Mouse (Mus musculus) megakaryocyte, adult 5-6 weeks (primary cell): ENCODE measurements around the gene Wdr46. TPM values are rescaled to one million over a fixed set of nuclear protein-coding genes. Genes with fewer than 3 reads are reported as not detected.
A peak's percentile ranks its signal among the peaks of the same experiment; 100 is the strongest.
"Not testable (repeated sequence)": the region's sequence is repeated elsewhere in the genome, so short reads cannot be mapped to it uniquely, and the experiment has no call there.

ENCODE experiments used
- ATAC-seq: 2 replicates; pipeline ENCODE4 v1.8.0; 2016; ENCODE audit warnings: mild to moderate bottlenecking, inconsistent platforms; ENCODE audit not compliant: poor library complexity, severe bottlenecking
- total RNA-seq, 2 experiments: library from RNA; stranded (forward) in 1 of 2; stranded (reverse) in 1 of 2; fragments of 153-499, 151-499 nt in 1 of 2; fragments of 221-1000, 200-1000 nt in 1 of 2; gene quantifications; 2 replicates each; pipeline versions ENCODE4 v1.2.3 to v1.2.4; 2015 to 2017

The Wdr46 gene
- total RNA-seq, 2 experiments from 2014 or later = 12.4 to 23.7 TPM

DNA sequence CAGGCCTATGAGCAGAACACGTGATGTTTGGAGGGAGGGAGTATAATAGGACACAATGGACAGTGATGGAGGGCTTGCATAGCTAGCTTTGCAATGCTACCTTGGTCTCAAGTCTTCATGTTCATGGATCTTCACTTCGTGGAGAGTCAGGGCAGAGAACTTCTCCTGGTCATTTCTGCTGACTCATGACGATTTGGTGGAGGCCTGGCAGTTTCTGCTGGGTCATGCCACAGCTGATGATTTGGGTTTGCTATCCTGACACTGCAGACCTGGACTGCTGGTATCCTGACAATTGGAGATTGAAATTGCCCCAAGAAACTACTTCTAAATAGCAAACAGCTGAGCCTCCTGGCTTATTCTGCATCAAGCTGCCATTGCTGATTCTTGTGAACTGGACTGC, 33.1 kb downstream of the Wdr46 start:
- no peak for ATAC-seq

DNA sequence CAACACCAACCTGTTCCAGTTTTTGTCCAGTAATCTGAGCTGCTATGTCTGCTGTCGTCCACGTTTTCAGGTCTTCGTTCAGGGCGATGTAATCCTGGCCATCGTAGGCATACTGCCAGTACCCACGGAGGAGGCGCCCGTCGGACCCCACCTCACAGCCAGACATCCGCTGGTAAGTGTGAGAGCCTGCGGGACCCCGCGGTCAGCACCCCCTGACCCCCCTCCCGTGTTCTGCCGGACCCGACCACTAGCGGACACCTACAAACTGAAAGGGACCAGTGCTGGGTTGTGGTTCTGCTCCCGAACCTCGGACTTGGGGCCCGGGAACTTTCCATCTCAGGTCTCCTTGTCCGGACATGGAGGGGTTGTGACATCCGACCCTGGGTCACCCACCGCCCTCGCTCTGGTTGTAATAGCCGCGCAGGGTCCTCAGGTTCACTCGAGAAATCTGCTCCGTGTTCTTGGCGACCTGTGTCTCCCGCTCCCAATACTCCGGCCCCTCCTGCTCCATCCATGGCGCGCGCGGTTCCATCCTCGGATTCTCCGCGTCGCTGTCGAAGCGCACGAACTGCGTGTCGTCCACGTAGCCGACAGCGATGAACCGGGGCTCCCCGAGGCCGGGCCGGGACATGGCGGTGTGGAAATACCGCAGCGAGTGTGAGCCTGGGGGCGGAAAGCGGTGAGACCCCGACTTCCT, 37.5 kb downstream of the Wdr46 start:
- no peak for ATAC-seq

DNA sequence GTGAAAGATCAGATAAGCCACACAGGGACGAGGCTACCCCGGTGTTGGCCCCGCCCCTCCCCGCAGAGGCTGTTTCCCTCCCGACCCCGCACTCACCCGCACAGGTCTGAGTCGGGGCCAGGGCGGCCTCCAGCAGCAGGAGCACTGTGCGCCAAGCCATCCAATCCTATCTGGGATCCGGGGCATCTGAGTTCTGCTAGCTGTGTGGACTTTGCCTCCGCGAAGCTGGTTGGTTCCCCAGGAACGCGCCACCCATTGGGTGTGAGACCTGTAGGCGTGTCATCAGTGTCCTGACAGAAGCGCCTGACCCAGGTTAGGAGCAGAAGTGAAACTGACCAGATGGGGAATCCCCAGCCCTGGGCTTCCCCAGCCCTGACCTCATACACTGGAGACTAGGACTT, 38.2 kb downstream of the Wdr46 start:
- peak; percentile 93 for ATAC-seq

DNA sequence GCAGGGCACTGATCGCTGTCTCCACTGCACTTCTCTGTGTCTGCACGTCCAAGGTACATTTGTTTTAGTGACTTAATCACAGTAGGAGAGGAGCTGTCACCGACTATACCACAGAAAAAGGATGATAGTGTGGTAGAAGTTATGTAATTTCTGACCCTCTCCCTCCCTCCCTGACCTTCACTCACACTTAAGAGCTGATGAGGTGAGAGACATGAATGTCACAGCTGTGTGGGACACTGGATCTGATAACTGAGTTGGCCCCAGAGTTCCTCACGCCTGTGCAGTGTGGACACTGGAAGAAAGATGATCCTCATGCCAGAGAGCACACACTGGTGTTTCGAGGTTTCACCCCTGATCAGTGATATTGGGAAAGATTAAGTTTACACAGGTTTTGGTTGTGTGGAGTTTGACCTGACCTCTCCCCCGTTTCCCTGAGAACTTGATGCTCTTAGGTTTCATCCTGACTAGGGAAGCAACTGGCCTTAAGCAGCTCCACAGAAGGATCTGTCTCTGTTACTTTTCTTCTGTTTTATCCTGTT, 39.1 kb downstream of the Wdr46 start:
- ATAC-seq = no peak

DNA sequence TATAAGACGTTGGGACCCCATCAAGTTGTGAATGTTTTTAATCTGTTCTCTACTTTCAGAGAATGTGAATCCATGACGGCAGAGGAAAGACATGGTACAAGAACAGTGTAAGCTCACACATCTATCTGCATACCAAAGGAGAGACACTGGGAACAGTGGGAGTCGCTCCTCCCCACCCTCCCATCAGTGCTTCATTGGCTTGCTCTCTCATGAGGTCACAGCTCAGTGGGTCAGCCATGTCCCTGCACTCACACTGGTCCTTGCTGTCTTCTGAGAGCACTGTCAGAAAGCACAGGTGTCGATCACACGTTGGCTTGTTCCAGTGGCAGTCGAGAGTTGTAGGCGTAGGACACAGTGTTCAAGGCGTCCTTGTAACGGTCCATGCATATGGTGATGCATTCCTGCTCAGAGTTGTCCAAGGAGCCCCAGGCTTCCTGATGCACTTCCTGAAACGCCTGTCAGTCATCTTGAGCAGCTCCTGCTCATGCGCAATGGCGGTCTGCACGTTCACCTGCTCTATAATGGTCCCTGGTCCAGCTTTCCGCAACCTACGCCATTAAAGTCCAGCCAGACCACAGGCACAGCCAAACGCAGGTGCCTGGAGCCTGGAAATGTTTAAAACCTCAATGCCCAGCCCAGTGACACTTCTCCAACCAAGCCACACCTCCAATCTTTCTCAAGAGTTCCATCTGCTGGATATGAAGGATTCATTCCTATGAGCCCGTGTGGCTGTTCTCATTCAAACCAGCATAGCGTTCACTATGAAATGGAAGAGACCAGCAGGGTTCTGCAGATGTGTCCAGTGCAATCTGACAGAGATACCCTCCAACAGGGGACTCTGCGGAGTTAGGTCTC, 39.9 kb downstream of the Wdr46 start:
- ATAC-seq = no peak

DNA sequence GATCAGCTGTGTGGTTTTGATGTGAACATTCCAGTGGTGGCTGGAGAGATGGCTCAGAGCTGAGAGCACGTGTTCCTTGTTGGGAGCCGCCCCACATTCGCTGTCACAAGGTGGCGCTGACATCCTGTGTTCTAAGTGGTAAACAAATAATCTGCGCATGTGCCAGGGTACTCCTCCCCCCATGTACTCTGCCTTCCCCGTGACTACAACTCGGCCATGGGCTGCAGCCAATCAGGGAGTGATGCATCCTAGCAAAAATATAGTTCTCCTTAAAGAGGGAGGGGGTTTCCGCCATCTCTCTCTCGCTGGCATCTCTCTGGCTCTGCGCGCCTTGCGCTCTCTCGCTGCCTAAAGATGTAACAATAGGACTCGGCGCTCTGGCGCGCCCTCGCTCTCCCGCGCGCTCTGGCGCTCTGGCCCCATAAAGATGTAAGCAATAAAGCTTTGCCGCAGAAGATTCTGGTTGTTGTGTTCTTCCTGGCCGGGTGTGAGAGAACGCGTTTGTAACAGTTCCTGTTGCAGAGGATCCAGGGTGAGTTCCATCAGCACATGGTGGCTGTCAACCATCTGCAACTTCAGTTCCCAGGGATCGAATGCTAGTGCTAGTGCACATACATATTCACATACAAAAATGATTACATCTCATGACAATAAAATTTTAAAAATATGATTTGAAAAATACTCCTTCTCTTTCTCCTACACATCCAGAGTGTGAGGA, 40.9 kb downstream of the Wdr46 start:
- ATAC-seq = peak; percentile 65

DNA sequence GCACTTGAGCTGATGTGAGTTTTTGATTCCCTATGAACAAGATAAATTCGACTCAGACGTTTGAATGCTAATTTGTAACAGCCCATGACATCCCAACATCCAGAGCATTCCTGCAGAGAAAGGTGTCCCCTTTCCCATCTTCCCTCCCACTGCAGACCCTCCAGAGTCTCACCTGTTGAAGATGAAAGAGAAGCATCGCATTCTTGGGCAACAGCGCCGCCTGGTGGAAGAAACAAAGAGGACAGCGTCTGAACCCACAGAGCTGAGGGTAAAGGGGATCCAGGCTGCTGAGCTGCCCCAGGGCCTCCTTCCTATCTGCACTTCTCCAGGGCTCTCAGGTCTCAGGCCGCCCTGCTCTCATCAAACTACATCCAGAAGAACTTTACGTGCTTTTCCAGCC, 41.7 kb downstream of the Wdr46 start:
- ATAC-seq = not testable (repeated sequence)

DNA sequence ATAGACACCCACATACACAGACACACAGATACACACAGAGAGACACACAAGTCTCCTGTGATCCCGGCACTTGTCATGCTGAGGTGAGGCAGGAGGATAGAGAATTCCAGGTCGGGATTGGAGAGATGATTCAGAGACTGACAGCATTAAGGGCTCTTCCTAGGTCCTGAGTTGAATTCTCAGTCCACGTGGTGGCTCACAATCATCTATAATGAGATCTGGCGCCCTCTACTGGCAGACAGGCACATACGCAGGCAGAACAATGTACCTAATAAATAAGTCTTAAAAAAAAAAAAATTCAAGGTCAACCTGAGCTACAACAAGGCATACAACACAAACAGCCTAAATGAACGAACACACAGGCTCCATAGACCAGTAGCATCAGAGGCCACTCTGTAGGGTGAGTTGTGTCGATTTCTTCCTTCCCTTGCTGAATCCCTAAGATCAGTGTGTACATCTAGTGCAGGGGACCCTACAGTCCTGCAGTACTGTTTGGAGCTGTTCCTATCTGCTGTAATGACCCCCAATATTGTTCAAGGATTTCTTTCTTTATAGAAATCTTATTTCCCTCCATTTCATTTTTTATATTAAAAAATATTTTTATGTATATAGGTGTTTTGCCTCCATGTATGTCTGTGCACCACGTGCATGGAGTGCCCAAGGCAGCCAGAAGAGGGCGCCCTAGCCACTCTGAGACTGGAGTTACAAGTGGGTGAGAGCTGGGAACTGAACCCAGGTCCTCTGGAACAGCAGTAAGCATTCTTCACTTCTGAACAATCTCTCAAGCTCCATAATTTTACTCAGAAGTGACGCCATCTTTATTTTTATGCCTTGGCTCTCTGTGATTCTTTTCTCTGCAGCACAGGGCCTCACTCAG, 51.6 kb downstream of the Wdr46 start:
- ATAC-seq = peak; percentile 79

DNA sequence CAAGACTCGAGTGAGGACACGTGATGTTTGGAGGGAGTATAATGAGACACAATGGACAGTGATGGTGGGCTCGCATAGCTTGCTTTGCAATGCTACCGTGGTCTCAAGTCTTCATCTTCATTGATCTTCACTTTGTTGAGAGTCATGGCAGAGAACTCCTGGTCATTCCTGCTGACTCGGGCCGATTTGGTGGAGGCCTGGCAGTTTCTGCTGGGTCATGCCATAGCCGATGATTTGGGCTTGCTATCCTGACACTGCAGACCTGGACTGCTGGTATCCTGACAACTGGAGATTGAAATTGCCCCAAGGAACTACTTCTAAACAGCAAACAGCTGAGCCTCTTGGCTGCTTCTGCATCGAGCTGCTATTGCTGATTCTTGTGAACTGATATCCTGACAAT, 54.5 kb downstream of the Wdr46 start:
- no peak for ATAC-seq

DNA sequence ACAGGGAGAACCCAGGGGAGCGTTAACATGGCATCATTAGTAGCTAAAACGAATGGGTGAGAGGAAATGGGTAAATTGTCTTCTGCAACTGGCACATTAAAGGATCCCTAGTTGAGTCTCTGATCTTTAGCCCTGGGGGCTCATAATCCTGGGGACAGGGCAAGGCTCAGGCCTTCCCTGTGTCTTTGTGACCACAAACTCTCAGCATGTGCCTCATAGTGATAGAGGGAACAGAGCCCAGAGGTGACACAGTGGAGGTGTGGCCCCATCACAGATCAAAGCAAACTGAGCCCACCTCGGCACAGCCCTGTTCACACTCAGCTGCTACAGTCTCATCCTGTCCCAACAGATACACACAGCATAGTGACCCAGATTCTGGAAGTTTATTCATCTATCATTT, 55.2 kb downstream of the Wdr46 start:
- no peak for ATAC-seq

DNA sequence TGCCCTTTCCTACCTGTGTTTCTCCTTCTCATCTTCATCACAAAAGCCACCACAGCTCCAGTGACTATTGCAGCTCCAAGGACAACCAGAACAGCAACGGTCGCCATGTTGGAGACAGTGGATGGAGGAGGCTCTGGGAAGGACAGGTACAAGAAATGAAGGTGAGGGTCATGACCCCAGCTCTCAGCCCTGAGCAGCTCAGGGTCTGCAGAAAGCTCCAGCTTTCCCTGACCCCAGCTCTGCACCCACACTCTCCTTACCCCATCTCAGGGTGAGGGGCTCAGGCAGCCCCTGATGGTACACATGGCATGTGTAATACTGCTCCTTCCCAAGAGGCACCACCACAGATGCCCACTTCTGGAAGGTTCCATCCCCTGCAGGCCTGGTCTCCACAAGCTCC, 56.6 kb downstream of the Wdr46 start:
- ATAC-seq = not testable (repeated sequence)

DNA sequence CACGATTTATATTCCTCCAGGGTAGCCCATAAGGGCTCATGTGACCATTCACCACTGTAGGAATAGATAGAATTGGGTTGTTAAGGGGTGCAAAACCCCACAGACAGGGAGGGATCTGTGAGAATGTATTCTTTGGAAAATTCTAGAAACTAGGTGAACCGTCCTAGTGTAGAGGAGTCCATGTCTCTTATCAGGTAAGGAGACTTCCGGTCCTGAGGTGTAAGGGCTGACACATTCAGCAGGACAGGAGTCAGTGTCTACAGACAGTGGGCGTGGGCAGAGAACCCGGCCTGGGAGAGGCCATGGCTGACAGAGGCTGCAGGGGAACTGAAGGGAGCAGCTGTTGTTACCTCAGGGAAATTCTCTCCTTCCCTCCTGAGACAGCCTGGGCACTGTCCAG, 58.2 kb downstream of the Wdr46 start:
- ATAC-seq = not testable (repeated sequence)

Other genes with a start within 250 kb of the Wdr46 start
Only the 30 nearest of the 31 such genes appear.
- 51.4 and 64.2 TPM in 2 replicates for gene March2, start 222.0 kb upstream of the Wdr46 start, total RNA-seq (2015)
- 42.7 and 46.6 TPM in 2 replicates for gene March2, start 222.0 kb upstream of the Wdr46 start, total RNA-seq (2017)
- 94.0 and 104 TPM in 2 replicates for gene Rab11b, start 180.1 kb upstream of the Wdr46 start, total RNA-seq (2015)
- 26.7 and 41.1 TPM in 2 replicates for gene Rab11b, start 180.1 kb upstream of the Wdr46 start, total RNA-seq (2017)
- gene Angptl4, start 158.8 kb upstream of the Wdr46 start, total RNA-seq (2015) = 0.59 and 0.80 TPM in 2 replicates
- gene Angptl4, start 158.8 kb upstream of the Wdr46 start, total RNA-seq (2017) = 0.33 and 0.73 TPM in 2 replicates
- 12.3 and 16.2 TPM in 2 replicates for gene Kank3, start 130.1 kb upstream of the Wdr46 start, total RNA-seq (2015)
- 13.5 and 14.8 TPM in 2 replicates for gene Kank3, start 130.1 kb upstream of the Wdr46 start, total RNA-seq (2017)
- gene Rps28, start 116.1 kb upstream of the Wdr46 start, total RNA-seq (2015) = 875 and 928 TPM in 2 replicates
- gene Rps28, start 116.1 kb upstream of the Wdr46 start, total RNA-seq (2017) = 2,242 and 2,459 TPM in 2 replicates
- 150 and 160 TPM in 2 replicates for gene Ndufa7, start 116.1 kb upstream of the Wdr46 start, total RNA-seq (2015)
- 110 and 139 TPM in 2 replicates for gene Ndufa7, start 116.1 kb upstream of the Wdr46 start, total RNA-seq (2017)
- 2.5 and 4.0 TPM in 2 replicates for gene Cd320, start 97.6 kb upstream of the Wdr46 start, total RNA-seq (2015)
- 0.85 and 1.5 TPM in 2 replicates for gene Cd320, start 97.6 kb upstream of the Wdr46 start, total RNA-seq (2017)
- gene Gm7029, start 66.8 kb upstream of the Wdr46 start, total RNA-seq (2015) = not detected in 2 replicates
- gene Gm7029, start 66.8 kb upstream of the Wdr46 start, total RNA-seq (2017) = not detected in 2 replicates
- 9.0 and 12.9 TPM in 2 replicates for gene Kifc1, start 50.0 kb upstream of the Wdr46 start, total RNA-seq (2015)
- gene Kifc1, start 50.0 kb upstream of the Wdr46 start, total RNA-seq (2017) = 40.1 and 41.3 TPM in 2 replicates
- 4.9 and 9.8 TPM in 2 replicates for gene Platr17, start 35.5 kb upstream of the Wdr46 start, total RNA-seq (2015)
- gene Platr17, start 35.5 kb upstream of the Wdr46 start, total RNA-seq (2017) = 2.6 and 5.9 TPM in 2 replicates
- gene Daxx, start 31.2 kb upstream of the Wdr46 start, total RNA-seq (2015) = 42.1 and 49.7 TPM in 2 replicates
- gene Daxx, start 31.2 kb upstream of the Wdr46 start, total RNA-seq (2017) = 39.3 and 63.3 TPM in 2 replicates
- gene Tapbp, start 24.8 kb upstream of the Wdr46 start, total RNA-seq (2015) = 99.7 and 105 TPM in 2 replicates
- 88.9 and 93.3 TPM in 2 replicates for gene Tapbp, start 24.8 kb upstream of the Wdr46 start, total RNA-seq (2017)
- 13.7 and 14.0 TPM in 2 replicates for gene Zbtb22, start 24.8 kb upstream of the Wdr46 start, total RNA-seq (2015)
- 22.0 and 25.8 TPM in 2 replicates for gene Zbtb22, start 24.8 kb upstream of the Wdr46 start, total RNA-seq (2017)
- 33.6 and 38.2 TPM in 2 replicates for gene Rgl2, start 11.1 kb upstream of the Wdr46 start, total RNA-seq (2015)
- 51.8 and 58.3 TPM in 2 replicates for gene Rgl2, start 11.1 kb upstream of the Wdr46 start, total RNA-seq (2017)
- 84.1 and 88.3 TPM in 2 replicates for gene Pfdn6, start 317 bp upstream of the Wdr46 start, total RNA-seq (2015)
- gene Pfdn6, start 317 bp upstream of the Wdr46 start, total RNA-seq (2017) = 148 and 161 TPM in 2 replicates
- 3.5 and 4.0 TPM in 2 replicates for gene B3galt4, start 10.8 kb downstream of the Wdr46 start, total RNA-seq (2015)
- gene B3galt4, start 10.8 kb downstream of the Wdr46 start, total RNA-seq (2017) = 4.9 and 5.7 TPM in 2 replicates
- 15.7 and 17.7 TPM in 2 replicates for gene Vps52, start 15.2 kb downstream of the Wdr46 start, total RNA-seq (2015)
- 11.6 and 22.8 TPM in 2 replicates for gene Vps52, start 15.2 kb downstream of the Wdr46 start, total RNA-seq (2017)
- gene Rps18, start 15.3 kb downstream of the Wdr46 start, total RNA-seq (2015) = 2,016 and 2,115 TPM in 2 replicates
- 724 and 801 TPM in 2 replicates for gene Rps18, start 15.3 kb downstream of the Wdr46 start, total RNA-seq (2017)
- gene H2-K1, start 59.7 kb downstream of the Wdr46 start, total RNA-seq (2015) = 868 and 887 TPM in 2 replicates
- 668 and 686 TPM in 2 replicates for gene H2-K1, start 59.7 kb downstream of the Wdr46 start, total RNA-seq (2017)
- 5.3 and 6.7 TPM in 2 replicates for gene Ring1, start 84.0 kb downstream of the Wdr46 start, total RNA-seq (2015)
- gene Ring1, start 84.0 kb downstream of the Wdr46 start, total RNA-seq (2017) = 7.9 and 9.6 TPM in 2 replicates
- gene H2-Ke6, start 87.4 kb downstream of the Wdr46 start, total RNA-seq (2015) = 67.7 and 84.3 TPM in 2 replicates
- 34.6 and 35.5 TPM in 2 replicates for gene H2-Ke6, start 87.4 kb downstream of the Wdr46 start, total RNA-seq (2017)
- gene Slc39a7, start 91.0 kb downstream of the Wdr46 start, total RNA-seq (2015) = 5.4 and 6.4 TPM in 2 replicates
- gene Slc39a7, start 91.0 kb downstream of the Wdr46 start, total RNA-seq (2017) = 72.5 and 83.1 TPM in 2 replicates
- gene Rxrb, start 91.2 kb downstream of the Wdr46 start, total RNA-seq (2015) = 19.6 and 23.4 TPM in 2 replicates
- 23.7 and 27.2 TPM in 2 replicates for gene Rxrb, start 91.2 kb downstream of the Wdr46 start, total RNA-seq (2017)
- gene Col11a2, start 98.8 kb downstream of the Wdr46 start, total RNA-seq (2015) = 0.36 and 0.87 TPM in 2 replicates
- gene Col11a2, start 98.8 kb downstream of the Wdr46 start, total RNA-seq (2017) = 1.2 and 1.5 TPM in 2 replicates
- 10.0 and 10.8 TPM in 2 replicates for gene H2-Oa, start 151.7 kb downstream of the Wdr46 start, total RNA-seq (2015)
- gene H2-Oa, start 151.7 kb downstream of the Wdr46 start, total RNA-seq (2017) = 3.7 and 6.9 TPM in 2 replicates
- gene H2-DMa, start 178.9 kb downstream of the Wdr46 start, total RNA-seq (2015) = 172 and 189 TPM in 2 replicates
- gene H2-DMa, start 178.9 kb downstream of the Wdr46 start, total RNA-seq (2017) = 145 and 152 TPM in 2 replicates
- gene Brd2, start 182.0 kb downstream of the Wdr46 start, total RNA-seq (2015) = 287 and 312 TPM in 2 replicates
- gene Brd2, start 182.0 kb downstream of the Wdr46 start, total RNA-seq (2017) = 286 and 353 TPM in 2 replicates
- 8.9 and 9.6 TPM in 2 replicates for gene H2-DMb2, start 202.6 kb downstream of the Wdr46 start, total RNA-seq (2015)
- 12.4 and 18.3 TPM in 2 replicates for gene H2-DMb2, start 202.6 kb downstream of the Wdr46 start, total RNA-seq (2017)
- 105 and 109 TPM in 2 replicates for gene H2-DMb1, start 212.4 kb downstream of the Wdr46 start, total RNA-seq (2015)
- 110 and 132 TPM in 2 replicates for gene H2-DMb1, start 212.4 kb downstream of the Wdr46 start, total RNA-seq (2017)
- 43.4 and 46.2 TPM in 2 replicates for gene Tap1, start 246.9 kb downstream of the Wdr46 start, total RNA-seq (2015)
- 96.5 and 101 TPM in 2 replicates for gene Tap1, start 246.9 kb downstream of the Wdr46 start, total RNA-seq (2017)